Mouse (Mus musculus): ENCODE measurements around the gene Hsd17b3. TPM values are rescaled to one million over a fixed set of nuclear protein-coding genes. Genes with fewer than 3 reads are reported as not detected.

Gene Hsd17b3
- polyA plus RNA-seq, 1 experiment from 2014 or later, result not detected

DNA sequence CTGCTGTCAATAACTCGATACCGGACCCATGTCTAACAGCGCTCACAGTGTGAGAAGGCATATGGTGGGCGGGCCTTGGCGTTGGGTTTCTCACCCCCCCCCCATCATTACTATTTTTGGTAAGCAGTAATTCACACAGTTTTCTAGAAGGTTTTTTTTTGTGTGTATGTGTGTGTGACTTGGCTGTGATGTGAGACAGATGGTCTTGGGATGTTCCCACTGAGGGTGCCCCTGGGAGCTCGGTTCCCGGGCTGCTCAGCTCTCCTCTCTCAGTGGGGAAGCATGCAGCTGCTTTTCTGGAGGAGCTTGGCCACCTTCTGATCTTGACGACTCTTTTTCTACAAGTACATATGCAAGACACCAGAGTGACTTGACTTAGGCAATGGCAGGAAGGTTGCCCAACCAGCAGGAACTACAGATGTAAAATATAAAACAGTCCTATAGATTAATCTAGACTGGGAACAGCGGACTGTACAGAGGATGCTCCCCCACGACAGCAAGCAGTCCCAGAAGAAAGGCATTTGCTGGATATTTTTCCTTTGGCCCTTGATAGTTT, 70.4 kb downstream of the Hsd17b3 start:
- no peaks in the 10 kb centered on the region for H3K36me3 ChIP-seq
- peaks cover 17% of the 10 kb centered on the region for H3K4me1 ChIP-seq
- H3K27ac ChIP-seq (replicated peaks), result no peak overlapping the region
- no peak for ATAC-seq (ENCODE audit: extremely low read depth, insufficient number of reproducible peaks, low FRiP score, low TSS enrichment)
- H3K4me3 ChIP-seq, result no peak overlapping the region
- H3K9ac ChIP-seq, result no peak overlapping the region
- H3K4me2 ChIP-seq, result no peak overlapping the region
- 69% methylated on average over 10 of the region's 10 CpGs for WGBS
- H3K9me3 ChIP-seq, result no peaks in the 10 kb centered on the region
- no peaks in the 10 kb centered on the region for H3K27me3 ChIP-seq (replicated peaks)

DNA sequence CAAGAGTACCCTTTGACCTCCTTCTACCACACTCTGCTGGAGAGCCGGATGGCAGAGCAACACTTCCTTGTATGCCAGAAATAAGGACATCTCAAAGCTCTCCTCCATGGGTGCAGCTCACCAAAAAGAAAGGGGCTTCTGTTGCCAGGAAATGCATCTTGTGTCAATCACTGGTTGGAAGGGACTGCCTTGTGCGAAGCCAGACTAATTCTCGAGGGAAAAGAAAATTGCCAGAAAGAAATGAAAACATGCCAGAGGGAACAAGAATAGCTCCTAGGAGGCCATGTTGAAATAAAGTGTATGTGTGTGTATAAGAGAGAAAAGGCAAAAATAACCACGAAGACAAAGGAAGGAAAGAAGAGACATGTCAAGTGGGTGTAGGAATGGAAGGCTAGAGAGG, 73.0 kb downstream of the Hsd17b3 start:
- Histone ChIP-seq H3K9me3 (no peaks in the 10 kb centered on the region), H3K4me3 (no peak overlapping the region), H3K27ac (replicated peaks) (no peak overlapping the region), H3K4me1 (peaks cover 13% of the 10 kb centered on the region), H3K36me3 (no peaks in the 10 kb centered on the region), H3K9ac (no peak overlapping the region), H3K4me2 (no peak overlapping the region), H3K27me3 (replicated peaks) (no peaks in the 10 kb centered on the region)
- WGBS, result 58% methylated on average over 4 of the region's 4 CpGs
- no peak for ATAC-seq (ENCODE audit: extremely low read depth, insufficient number of reproducible peaks, low FRiP score, low TSS enrichment)

- Histone ChIP-seq H3K4me2 (no peak overlapping the region), H3K9me3 (no peaks in the 10 kb centered on the region), H3K36me3 (no peaks in the 10 kb centered on the region), H3K4me1 (0 out of 2 replicates have a peak, but pooled peaks cover 3% of the 10 kb centered on the region), H3K9ac (no peak overlapping the region), H3K4me3 (no peak overlapping the region), H3K27ac (replicated peaks) (no peak overlapping the region), H3K27me3 (replicated peaks) (no peaks in the 10 kb centered on the region)
- WGBS, result 67% methylated on average over 4 of the region's 4 CpGs
- no peak for ATAC-seq (ENCODE audit: extremely low read depth, insufficient number of reproducible peaks, low FRiP score, low TSS enrichment)
These were observed 77.9 kb downstream of the Hsd17b3 start for GRCm38 (mm10) chr13:64011157-64011556.

Other genes starting within 250 kb of the Hsd17b3 start
- gene Slc35d2, start 40.1 kb upstream of the Hsd17b3 start, polyA plus RNA-seq (2015; fragmentation: Nextera tagmentation; extraction: Ambion mirVana), result 4.5 and 5.5 TPM in 2 replicates
- 20.9 and 21.9 TPM in 2 replicates for gene Zfp367, start 64.0 kb upstream of the Hsd17b3 start, polyA plus RNA-seq (2015; fragmentation: Nextera tagmentation; extraction: Ambion mirVana)
- 50.1 and 53.9 TPM in 2 replicates for gene Habp4, start 72.6 kb upstream of the Hsd17b3 start, polyA plus RNA-seq (2015; fragmentation: Nextera tagmentation; extraction: Ambion mirVana)
- gene Cdc14b, start 186.1 kb upstream of the Hsd17b3 start, polyA plus RNA-seq (2015; fragmentation: Nextera tagmentation; extraction: Ambion mirVana), result 16.3 and 17.4 TPM in 2 replicates
- gene Aaed1, start 223.5 kb upstream of the Hsd17b3 start, polyA plus RNA-seq (2015; fragmentation: Nextera tagmentation; extraction: Ambion mirVana), result 62.9 and 68.6 TPM in 2 replicates